In the genomic region with DNA sequence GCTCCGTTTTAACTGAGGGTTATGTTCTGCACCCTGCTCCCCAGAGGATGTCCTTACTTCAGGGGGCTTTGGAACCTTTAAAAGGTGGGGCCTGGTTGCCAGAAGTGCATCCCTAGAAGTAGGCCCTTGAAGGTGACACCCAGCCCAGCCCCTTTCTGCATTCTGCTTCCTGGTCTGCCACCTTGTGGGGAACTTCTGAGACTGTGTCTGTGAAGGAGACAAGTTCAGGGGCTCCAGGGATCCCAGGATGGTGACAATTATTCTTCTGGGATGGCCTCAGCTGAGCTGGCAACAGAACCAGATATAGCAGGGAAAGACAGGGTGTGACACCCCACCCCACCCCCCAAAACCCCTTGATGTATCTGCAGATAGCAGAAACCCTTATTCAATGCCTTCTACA, we compare ENCODE assay signal across 29 mouse cellular contexts. TPM values are rescaled to one million over a fixed set of nuclear protein-coding genes. Genes with fewer than 3 reads are reported as not detected.
A peak's percentile ranks its signal among the peaks of the same experiment; 100 is the strongest.
DNase-seq lines count a peak whose midpoint lies in the region; ATAC-seq and TF ChIP-seq lines count a peak whose summit lies in the region.
"Had no signal": no experiment of that assay in that cellular context is flagged by ENCODE, and none has a peak within 500 bp of the region (broad histone marks: within the 10 kb centered on the region; RNA-seq: fewer than 3 reads in every experiment).

No protein-coding gene starts in this region.

- no peaks in the 10 kb centered on the region for H3K36me3 ChIP-seq in heart, embryonic 12.5 days
- H3K36me3 ChIP-seq: hindbrain, embryonic 15.5 days; limb, embryonic 13.5 days; midbrain, embryonic 12.5 days had no signal

- peak; percentile 71 for DNase-seq in heart, adult 11 months
- no peak for DNase-seq in layer of hippocampus, adult 2 months (ENCODE audit: low spot score in 2 of 2)
- no peak for DNase-seq in layer of hippocampus, adult 9-11 months
- DNase-seq in right cerebral cortex, postnatal 4 days: peak; percentile 3
- no peak for DNase-seq in right cerebral cortex, adult 2 months (ENCODE audit: low spot score in 2 of 2)
- no peak for DNase-seq in gastrocnemius, adult 18-20 months (ENCODE audit: low spot score)
- DNase-seq: adrenal gland, adult 2 months; adrenal gland, postnatal 36 days; B cell, adult 2 months; cerebellum, adult 2 months; cerebellum, postnatal 14 days; gastrocnemius, postnatal 25 days; heart, adult 18-20 months; heart, postnatal 4 days; kidney, postnatal 25 days; lung, postnatal 4 days; thymus, adult 18-20 months; thymus, postnatal 36 days had no signal

- no peaks in the 10 kb centered on the region for H3K27me3 ChIP-seq in heart, embryonic 12.5 days (replicated peaks)
- H3K27me3 ChIP-seq: hindbrain, embryonic 15.5 days; limb, embryonic 13.5 days; megakaryocyte, embryonic 14.5 days; midbrain, embryonic 12.5 days had no signal

- no peak overlapping the region for H3K4me3 ChIP-seq in heart, embryonic 12.5 days
- no peak overlapping the region for H3K4me3 ChIP-seq in layer of hippocampus, adult 2 months
- H3K4me3 ChIP-seq: hindbrain, embryonic 15.5 days; limb, embryonic 13.5 days; megakaryocyte, embryonic 14.5 days; midbrain, embryonic 12.5 days had no signal

- no peak overlapping the region for H3K4me2 ChIP-seq in heart, embryonic 12.5 days
- H3K4me2 ChIP-seq: heart, embryonic 11.5 days; hindbrain, embryonic 15.5 days; limb, embryonic 13.5 days; liver, embryonic 11.5 days; midbrain, embryonic 12.5 days had no signal

- no peak overlapping the region for H3K27ac ChIP-seq in heart, embryonic 12.5 days (ENCODE audit: poor library complexity, severe bottlenecking)
- 0 out of 2 replicates have a peak overlapping the region, but pooled peaks have one; percentile 23 for H3K27ac ChIP-seq in layer of hippocampus, adult 2 months
- H3K27ac ChIP-seq: hindbrain, embryonic 15.5 days; limb, embryonic 13.5 days; midbrain, embryonic 12.5 days had no signal

- ATAC-seq in heart, embryonic 12.5 days (ENCODE audit: insufficient number of reproducible peaks, low FRiP score): no peak
- ATAC-seq: activated CD4-positive, CD25-positive, alpha-beta regulatory T cell, adult 4 months; forebrain, embryonic 16.5 days; intestine, embryonic 16.5 days had no signal

- WGBS in heart, embryonic 12.5 days: 45% methylated on average over 1 of the region's 1 CpGs

- no peaks in the 10 kb centered on the region; the same call in 1 of the 2 replicates for H3K4me1 ChIP-seq in heart, embryonic 12.5 days (replicated peaks)
- H3K4me1 ChIP-seq: hindbrain, embryonic 15.5 days; limb, embryonic 13.5 days; midbrain, embryonic 12.5 days had no signal

- no peak overlapping the region for H3K9ac ChIP-seq in heart, embryonic 12.5 days
- H3K9ac ChIP-seq: hindbrain, embryonic 15.5 days; limb, embryonic 13.5 days; midbrain, embryonic 12.5 days had no signal

- TF ChIP-seq CTCF in layer of hippocampus, adult 2 months (conservative IDR thresholded peaks at IDR 0.05): peak; percentile 11; the same call in 1 of the 2 replicates

- no peaks in the 10 kb centered on the region for H3K9me3 ChIP-seq in heart, embryonic 12.5 days (replicated peaks)
- H3K9me3 ChIP-seq: hindbrain, embryonic 15.5 days; limb, embryonic 13.5 days; megakaryocyte, embryonic 14.5 days; midbrain, embryonic 12.5 days had no signal

RNA-seq across cellular contexts. Expression of gene Cdh5, which starts 14.3 kb away (rescaled TPM):
- 47.6 and 51.6 TPM in 2 replicates for polyA plus RNA-seq in heart, embryonic 12.5 days (2016; fragmentation: Nextera tagmentation; extraction: Ambion mirVana)
- 10 to 100 TPM in 1 of 2 experiments, 1 to 10 TPM in 1; 9.1 to 11.6 TPM for total RNA-seq in layer of hippocampus, adult 2 months (2021)
- 10 to 100 TPM; 33.7 to 40.2 TPM for total RNA-seq in gastrocnemius, adult 18-20 months (2021)
- total RNA-seq: neutrophil, adult 5-6 weeks had no signal

Comparison
In these comparisons a context has a peak if more than half of its experiments do, and no peak if none do; other contexts are left out.
1. DNase-seq: peak in heart, adult 11 months (single experiment) and right cerebral cortex, postnatal 4 days (single experiment); none in layer of hippocampus, adult 2 months (0 of 2), layer of hippocampus, adult 9-11 months (single experiment), right cerebral cortex, adult 2 months (0 of 2) and gastrocnemius, adult 18-20 months (single experiment).